Mouse (Mus musculus) forebrain, postnatal 0 days (tissue): ENCODE measurements around the gene Immt. TPM values are rescaled to one million over a fixed set of nuclear protein-coding genes. Genes with fewer than 3 reads are reported as not detected.

Experiments used
- polyA plus RNA-seq: library from polyadenylated mRNA; unstranded; fragments of >200 nt; fragmentation: Nextera tagmentation; extraction: Ambion mirVana; gene quantifications from 2 replicates; pipeline ENCODE4 v1.2.1, GENCODE M21; 2015
- total RNA-seq: library from RNA; depleted of rRNA; stranded (reverse); fragments of >200 nt; gene quantifications from 2 replicates; pipeline ENCODE4 v1.2.3, GENCODE M21; 2014; rRNA removed

The Immt gene
- total and polyA plus RNA-seq, 2 experiments from 2014 or later = 120 to 142 TPM

Other genes with a start within 250 kb of the Immt start
- gene Kdm3a, start 198.3 kb upstream of the Immt start, total RNA-seq = 35.9 and 40.1 TPM in 2 replicates
- 15.5 and 19.2 TPM in 2 replicates for gene Kdm3a, start 198.3 kb upstream of the Immt start, polyA plus RNA-seq
- gene Reep1, start 123.8 kb upstream of the Immt start, total RNA-seq = 319 and 402 TPM in 2 replicates
- 187 and 243 TPM in 2 replicates for gene Reep1, start 123.8 kb upstream of the Immt start, polyA plus RNA-seq
- 8.3 and 9.4 TPM in 2 replicates for gene Mrpl35, start 4.4 kb upstream of the Immt start, total RNA-seq
- 55.7 and 59.8 TPM in 2 replicates for gene Mrpl35, start 4.4 kb upstream of the Immt start, polyA plus RNA-seq
- gene Ptcd3, start 77.4 kb downstream of the Immt start, total RNA-seq = 80.7 and 91.1 TPM in 2 replicates
- gene Ptcd3, start 77.4 kb downstream of the Immt start, polyA plus RNA-seq = 54.0 and 63.5 TPM in 2 replicates
- 20.3 and 20.9 TPM in 2 replicates for gene Polr1a, start 77.7 kb downstream of the Immt start, total RNA-seq
- 8.1 and 13.5 TPM in 2 replicates for gene Polr1a, start 77.7 kb downstream of the Immt start, polyA plus RNA-seq